Mouse (Mus musculus) limb, embryonic 13.5 days (tissue): ENCODE data around the gene Arhgap32. TPM values are rescaled to one million over a fixed set of nuclear protein-coding genes. Genes with fewer than 3 reads are reported as not detected.

Experiments used
- ATAC-seq: fragments of 200-750 bp; cut with Nextera tagmentation; 2 replicates; pipeline ENCODE4 v1.8.0; 2017; ENCODE audit warnings: low read depth, moderate number of reproducible peaks, moderate TSS enrichment; ENCODE audit not compliant: low FRiP score
- H3K27ac ChIP-seq: fragments of 300-500 bp; sonication (generic); 2 replicates; pipeline ENCODE4 v1.5.1; 2015; ENCODE audit warnings: inconsistent platforms, mild to moderate bottlenecking, moderate library complexity
- H3K27me3 ChIP-seq: fragments of 300-500 bp; sonication (generic); 2 replicates; pipeline ENCODE4 v1.6.1; 2015; ENCODE audit warnings: mild to moderate bottlenecking, inconsistent platforms
- H3K36me3 ChIP-seq: fragments of 300-500 bp; sonication (generic); 2 replicates; pipeline ENCODE4 v1.6.1; 2015; ENCODE audit warnings: inconsistent platforms, mild to moderate bottlenecking, moderate library complexity
- H3K4me1 ChIP-seq: fragments of 300-500 bp; sonication (generic); 2 replicates; pipeline ENCODE4 v1.6.1; 2015; ENCODE audit warnings: inconsistent platforms
- H3K4me2 ChIP-seq: fragments of 300-500 bp; sonication (generic); replicated peaks from 2 replicates; pipeline ENCODE4 v1.6.1; 2015; ENCODE audit warnings: inconsistent platforms, mild to moderate bottlenecking, moderate library complexity
- H3K4me3 ChIP-seq: fragments of 300-500 bp; sonication (generic); 2 replicates; pipeline ENCODE4 v1.5.1; 2015; ENCODE audit warnings: moderate library complexity, mild to moderate bottlenecking, inconsistent platforms
- H3K9ac ChIP-seq: fragments of 300-500 bp; sonication (generic); 2 replicates; pipeline ENCODE4 v1.6.1; 2015; ENCODE audit warnings: mild to moderate bottlenecking, inconsistent platforms
- H3K9me3 ChIP-seq: fragments of 300-500 bp; sonication (generic); 2 replicates; pipeline ENCODE4 v1.6.1; 2016; ENCODE audit warnings: inconsistent platforms
- WGBS: fragments of 180-500 bp; shearing (Covaris S2); methylation state at CpG from one replicate; pipeline ENCODE4 v1.1.7; 2015; 5-methylcytosine and 5-hydroxymethylcytosine counted together
- polyA plus RNA-seq: library from polyadenylated mRNA; unstranded; fragments of >200 nt; fragmentation: Nextera tagmentation; extraction: Ambion mirVana; gene quantifications from 2 replicates; pipeline ENCODE4 v1.2.1, GENCODE M21; 2015

Arhgap32 gene
- polyA plus RNA-seq, 1 experiment from 2014 or later = 6.6 TPM

DNA sequence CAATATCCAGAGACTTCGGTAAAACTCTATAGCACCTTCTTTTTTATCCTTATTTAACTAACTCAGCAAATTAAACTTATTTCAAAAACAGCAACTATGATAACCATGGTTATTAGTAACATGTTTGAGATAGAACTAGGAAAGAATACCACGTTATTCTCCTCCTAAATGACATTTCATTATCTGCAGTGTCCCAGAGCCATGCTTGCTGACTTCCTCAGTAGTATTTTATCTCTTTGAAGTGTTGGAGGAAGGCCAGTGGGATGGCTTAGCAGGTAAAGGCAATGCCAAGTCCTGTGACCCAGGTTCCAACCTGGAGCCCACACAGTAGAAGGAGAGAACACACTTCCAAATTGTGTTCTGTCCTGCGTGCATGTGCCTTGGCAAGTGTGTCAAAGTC lies 129.3 kb downstream of the Arhgap32 start:
- WGBS = 92% methylated on average over 3 of the region's 3 CpGs
- Histone ChIP-seq H3K4me3 (no peak overlapping the region), H3K4me1 (no peaks in the 10 kb centered on the region), H3K9ac (no peak overlapping the region), H3K27ac (no peak overlapping the region), H3K9me3 (no peaks in the 10 kb centered on the region), H3K4me2 (no peak overlapping the region), H3K36me3 (peaks cover 43% of the 10 kb centered on the region), H3K27me3 (no peaks in the 10 kb centered on the region)
- ATAC-seq = no peak

- no peaks in the 10 kb centered on the region for H3K4me1 ChIP-seq
- no peak overlapping the region for H3K4me2 ChIP-seq
- no peaks in the 10 kb centered on the region for H3K9me3 ChIP-seq
- no peak overlapping the region for H3K9ac ChIP-seq
- no peaks in the 10 kb centered on the region for H3K27me3 ChIP-seq
- ATAC-seq = no peak
- H3K27ac ChIP-seq = no peak overlapping the region
- H3K4me3 ChIP-seq = no peak overlapping the region
- WGBS = 77% methylated on average over 6 of the region's 6 CpGs
- peaks cover 48% of the 10 kb centered on the region for H3K36me3 ChIP-seq
These were observed 130.3 kb downstream of the Arhgap32 start for GRCm38 (mm10) chr9:32246123-32246716.

DNA sequence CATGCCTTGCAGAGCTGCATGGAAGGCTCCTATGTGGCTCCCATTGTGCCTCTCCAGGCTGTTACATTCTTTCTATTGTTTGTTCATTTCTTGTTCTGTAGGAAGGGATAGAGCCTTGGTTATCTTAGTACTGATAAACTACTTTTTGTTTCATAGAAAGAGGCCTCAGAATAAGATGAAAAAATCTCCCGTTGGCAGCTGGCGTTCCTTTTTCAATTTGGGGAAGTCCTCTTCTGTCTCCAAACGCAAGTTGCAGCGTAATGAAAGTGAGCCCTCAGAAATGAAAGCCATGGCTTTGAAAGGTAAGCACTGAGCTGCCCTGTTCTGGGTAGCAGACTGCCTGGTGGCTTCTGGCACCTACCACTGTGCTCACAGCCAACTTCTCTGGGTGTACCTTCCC lies 134.6 kb downstream of the Arhgap32 start:
- Histone ChIP-seq H3K27me3 (no peaks in the 10 kb centered on the region), H3K36me3 (peaks cover 73% of the 10 kb centered on the region), H3K4me1 (no peaks in the 10 kb centered on the region), H3K9me3 (no peaks in the 10 kb centered on the region), H3K9ac (no peak overlapping the region), H3K27ac (no peak overlapping the region), H3K4me2 (no peak overlapping the region), H3K4me3 (no peak overlapping the region)
- no peak for ATAC-seq
- WGBS = 91% methylated on average over 4 of the region's 4 CpGs

DNA sequence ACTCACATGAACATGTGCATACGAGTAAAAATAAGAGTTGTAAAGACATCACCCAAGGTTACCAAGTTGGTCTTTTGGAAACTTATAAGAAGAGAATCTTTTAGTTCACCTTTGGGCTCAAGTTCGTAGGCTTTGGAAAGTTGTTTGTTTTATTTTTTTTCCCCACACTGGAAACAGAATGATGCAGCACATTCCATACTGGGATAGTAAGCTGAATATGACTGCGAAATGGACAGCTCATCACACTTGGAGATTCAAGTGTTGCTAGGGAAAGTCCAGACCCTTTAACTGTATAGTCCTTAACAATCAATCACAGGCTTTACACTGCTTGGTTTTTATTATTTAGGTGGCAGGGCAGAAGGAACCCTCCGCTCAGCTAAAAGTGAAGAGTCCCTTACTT lies 137.8 kb downstream of the Arhgap32 start:
- ATAC-seq = no peak
- WGBS = 89% methylated on average over 4 of the region's 4 CpGs
- Histone ChIP-seq H3K9ac (no peak overlapping the region), H3K27ac (no peak overlapping the region), H3K27me3 (no peaks in the 10 kb centered on the region), H3K36me3 (peaks cover 81% of the 10 kb centered on the region), H3K9me3 (no peaks in the 10 kb centered on the region), H3K4me1 (no peaks in the 10 kb centered on the region), H3K4me3 (no peak overlapping the region), H3K4me2 (no peak overlapping the region)

- Histone ChIP-seq H3K27ac (no peak overlapping the region), H3K36me3 (peaks cover 80% of the 10 kb centered on the region), H3K27me3 (no peaks in the 10 kb centered on the region), H3K9ac (no peak overlapping the region), H3K4me2 (no peak overlapping the region), H3K9me3 (no peaks in the 10 kb centered on the region), H3K4me1 (no peaks in the 10 kb centered on the region), H3K4me3 (no peak overlapping the region)
- 92% methylated on average over 8 of the region's 8 CpGs for WGBS
- no peak for ATAC-seq
These were observed 141.4 kb downstream of the Arhgap32 start for GRCm38 (mm10) chr9:32257365-32257764.

DNA sequence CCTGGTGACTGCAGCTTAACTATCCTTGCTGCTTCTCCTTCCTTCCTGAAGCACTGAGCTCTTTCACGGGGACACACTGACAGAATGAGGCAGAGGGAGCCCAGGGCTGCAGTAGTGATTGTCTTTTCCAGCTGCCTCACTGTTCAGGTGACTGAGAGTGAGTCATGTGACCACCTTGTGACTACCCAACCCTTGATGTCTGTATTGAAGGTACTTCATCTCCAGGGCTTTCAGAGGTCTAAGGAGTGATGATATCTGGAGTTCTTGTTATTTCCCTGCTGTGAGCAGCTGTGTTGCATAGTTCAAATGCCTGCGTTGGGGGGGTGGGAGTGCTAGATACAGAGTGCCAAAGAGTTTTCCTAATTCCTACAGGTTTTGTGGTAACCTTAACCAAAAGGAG lies 141.9 kb downstream of the Arhgap32 start:
- 85% methylated on average over 2 of the region's 2 CpGs for WGBS
- no peak for ATAC-seq
- no peak overlapping the region for H3K4me3 ChIP-seq
- no peaks in the 10 kb centered on the region for H3K4me1 ChIP-seq
- no peaks in the 10 kb centered on the region for H3K9me3 ChIP-seq
- H3K4me2 ChIP-seq = no peak overlapping the region
- no peak overlapping the region for H3K9ac ChIP-seq
- no peaks in the 10 kb centered on the region for H3K27me3 ChIP-seq
- H3K27ac ChIP-seq = no peak overlapping the region
- H3K36me3 ChIP-seq = peaks cover 79% of the 10 kb centered on the region

DNA sequence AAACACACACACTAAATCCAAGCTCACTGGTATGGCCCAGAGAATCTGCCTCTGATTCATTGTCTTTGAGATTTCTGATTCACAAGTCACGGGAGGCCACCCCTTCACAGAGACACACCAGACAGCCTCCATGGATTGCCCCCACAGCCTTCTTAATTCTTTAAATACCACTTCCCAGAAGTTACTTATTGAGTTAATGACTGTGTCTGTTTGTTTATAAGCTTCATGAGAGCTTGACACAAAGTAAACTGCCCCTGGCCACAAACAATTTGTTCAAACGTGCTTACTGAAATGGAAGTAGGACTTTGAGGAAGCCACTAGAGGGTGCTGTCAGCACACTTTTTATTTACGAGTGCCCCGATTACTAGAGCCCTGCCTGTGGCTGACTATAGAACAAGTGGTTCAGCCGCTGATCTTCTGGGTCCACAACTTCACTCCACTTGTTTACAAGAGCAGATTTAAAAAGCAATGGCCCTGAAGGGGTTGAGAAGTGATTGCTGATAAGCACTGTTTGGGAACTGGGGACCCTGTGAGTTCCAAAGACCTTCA lies 156.0 kb downstream of the Arhgap32 start:
- peak; percentile 69 for ATAC-seq
- WGBS = 14% methylated on average over 5 of the region's 5 CpGs

DNA sequence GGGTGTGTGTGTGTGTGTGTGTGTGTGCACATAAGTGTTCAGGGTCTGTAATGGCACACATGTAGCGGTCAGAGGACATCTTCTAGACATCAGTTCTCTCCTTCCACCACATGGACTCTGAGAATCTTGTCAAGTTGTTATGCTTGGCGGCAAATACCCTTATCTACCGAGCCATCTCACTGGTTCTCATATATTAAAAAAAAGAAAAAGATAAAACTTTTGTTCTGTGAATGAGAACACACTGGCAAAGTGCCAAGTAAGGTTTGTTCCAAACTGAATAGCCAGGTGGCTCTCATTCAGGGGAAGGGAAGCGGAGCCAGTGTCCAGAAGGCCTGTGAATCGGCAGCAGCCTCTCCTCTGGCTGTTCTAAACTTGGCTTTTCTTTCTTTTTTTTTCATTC lies 162.1 kb downstream of the Arhgap32 start:
- H3K36me3 ChIP-seq = no peaks in the 10 kb centered on the region
- H3K9me3 ChIP-seq = 0 out of 2 replicates have a peak, but pooled peaks cover 9% of the 10 kb centered on the region
- ATAC-seq = no peak
- 95% methylated on average over 5 of the region's 5 CpGs for WGBS
- no peak overlapping the region for H3K27ac ChIP-seq
- H3K4me1 ChIP-seq = no peaks in the 10 kb centered on the region
- no peak overlapping the region for H3K4me3 ChIP-seq
- no peak overlapping the region for H3K9ac ChIP-seq
- H3K4me2 ChIP-seq = no peak overlapping the region
- H3K27me3 ChIP-seq = no peaks in the 10 kb centered on the region

More for the DNA sequence above, 156.0 kb downstream of the Arhgap32 start:
- H3K27me3 ChIP-seq = no peaks in the 10 kb centered on the region
- no peak overlapping the region for H3K4me2 ChIP-seq
- H3K36me3 ChIP-seq = no peaks in the 10 kb centered on the region
- no peak overlapping the region for H3K9ac ChIP-seq
- 0 out of 2 replicates have a peak, but pooled peaks cover 5% of the 10 kb centered on the region for H3K4me1 ChIP-seq
- 0 out of 2 replicates have a peak, but pooled peaks cover 11% of the 10 kb centered on the region for H3K9me3 ChIP-seq
- no peak overlapping the region for H3K4me3 ChIP-seq
- H3K27ac ChIP-seq = no peak overlapping the region

GRCm38 (mm10) chr9:32279789-32280188 lies 163.9 kb downstream of the Arhgap32 start:
- H3K4me1 ChIP-seq = no peaks in the 10 kb centered on the region

DNA sequence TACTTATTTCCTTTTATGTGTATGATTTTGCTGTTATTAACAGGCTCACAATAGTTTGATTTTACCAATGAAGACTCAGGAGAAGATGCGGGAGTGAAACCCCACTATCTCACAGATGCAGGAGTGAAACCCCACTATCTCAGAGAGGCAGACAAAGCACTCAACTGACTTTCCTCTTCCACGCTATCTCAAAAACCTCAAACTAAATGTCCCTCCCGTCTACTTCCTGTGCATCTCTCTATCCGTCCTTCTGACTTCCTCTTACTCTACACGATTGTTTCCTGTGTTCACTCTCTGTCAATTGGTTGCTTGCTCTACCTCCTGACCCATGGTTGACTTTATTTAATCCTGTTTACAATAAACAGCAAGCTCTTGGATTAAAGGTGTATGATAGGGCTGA lies 164.5 kb downstream of the Arhgap32 start:
- H3K4me3 ChIP-seq = no peak overlapping the region
- no peak for ATAC-seq
- H3K9ac ChIP-seq = no peak overlapping the region
- H3K36me3 ChIP-seq = no peaks in the 10 kb centered on the region
- H3K27ac ChIP-seq = no peak overlapping the region
- no peaks in the 10 kb centered on the region for H3K27me3 ChIP-seq
- no peak overlapping the region for H3K4me2 ChIP-seq
- no peaks in the 10 kb centered on the region for H3K9me3 ChIP-seq
- no peaks in the 10 kb centered on the region for H3K4me1 ChIP-seq
- 86% methylated on average over 5 of the region's 5 CpGs for WGBS

More at GRCm38 (mm10) chr9:32279789-32280188, 163.9 kb downstream of the Arhgap32 start:
- ATAC-seq = no peak
- 72% methylated on average over 3 of the region's 3 CpGs for WGBS
- Histone ChIP-seq H3K36me3 (no peaks in the 10 kb centered on the region), H3K27me3 (no peaks in the 10 kb centered on the region), H3K4me2 (no peak overlapping the region), H3K4me3 (no peak overlapping the region), H3K9ac (no peak overlapping the region), H3K27ac (no peak overlapping the region), H3K9me3 (no peaks in the 10 kb centered on the region)

DNA sequence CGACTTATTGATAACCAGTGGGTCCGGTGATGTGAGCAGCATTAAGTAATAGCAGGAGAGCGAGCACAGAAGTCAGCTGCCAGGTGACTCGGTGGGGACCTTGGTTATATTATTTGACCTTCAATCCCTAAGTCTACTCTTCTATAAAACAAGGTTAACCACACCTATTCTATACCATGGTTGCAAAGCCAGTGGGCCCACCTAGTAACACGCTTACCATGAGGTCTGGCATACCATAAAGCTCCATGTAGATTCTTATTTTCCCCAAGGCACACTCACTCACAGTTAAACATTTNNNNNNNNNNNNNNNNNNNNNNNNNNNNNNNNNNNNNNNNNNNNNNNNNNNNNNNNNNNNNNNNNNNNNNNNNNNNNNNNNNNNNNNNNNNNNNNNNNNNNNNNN lies 167.7 kb downstream of the Arhgap32 start:
- no peak overlapping the region for H3K9ac ChIP-seq
- no peaks in the 10 kb centered on the region for H3K9me3 ChIP-seq
- no peaks in the 10 kb centered on the region for H3K27me3 ChIP-seq
- H3K4me2 ChIP-seq = no peak overlapping the region
- ATAC-seq = no peak
- no peak overlapping the region for H3K4me3 ChIP-seq
- 79% methylated on average over 5 of the region's 5 CpGs for WGBS
- H3K27ac ChIP-seq = no peak overlapping the region
- no peaks in the 10 kb centered on the region for H3K36me3 ChIP-seq
- no peaks in the 10 kb centered on the region for H3K4me1 ChIP-seq

- H3K4me3 ChIP-seq = no peak overlapping the region
- no peak overlapping the region for H3K4me2 ChIP-seq
- no peak overlapping the region for H3K9ac ChIP-seq
- ATAC-seq = no peak
- WGBS = 50% methylated on average over 7 of the region's 7 CpGs
- no peaks in the 10 kb centered on the region for H3K27me3 ChIP-seq
- H3K36me3 ChIP-seq = no peaks in the 10 kb centered on the region
- H3K9me3 ChIP-seq = no peaks in the 10 kb centered on the region
- H3K27ac ChIP-seq = no peak overlapping the region
- H3K4me1 ChIP-seq = no peaks in the 10 kb centered on the region
These were observed 175.7 kb downstream of the Arhgap32 start for GRCm38 (mm10) chr9:32291618-32292017.

- no peaks in the 10 kb centered on the region for H3K9me3 ChIP-seq
- H3K27me3 ChIP-seq = no peaks in the 10 kb centered on the region
- H3K4me3 ChIP-seq = no peak overlapping the region
- 25% methylated on average over 5 of the region's 5 CpGs for WGBS
- no peak overlapping the region for H3K9ac ChIP-seq
- ATAC-seq = no peak
- H3K4me1 ChIP-seq = no peaks in the 10 kb centered on the region
- H3K27ac ChIP-seq = no peak overlapping the region
- no peak overlapping the region for H3K4me2 ChIP-seq
- no peaks in the 10 kb centered on the region for H3K36me3 ChIP-seq
These were observed 176.8 kb downstream of the Arhgap32 start for GRCm38 (mm10) chr9:32292686-32293085.
